Mouse (Mus musculus): Measurements from ENCODE around the gene Plekhf1.

The Plekhf1 gene

GRCm38 (mm10) chr7:38227900-38228298, at the start of gene Plekhf1:
TSS of gene Plekhf1 (minus strand) at chr7:38228016.
- DNase-seq = peak; percentile 92 to 93

- no peak for DNase-seq
Measured at GRCm38 (mm10) chr7:38272551-38272950, 44.7 kb upstream of the Plekhf1 start.

- no peak for DNase-seq
Measured at GRCm38 (mm10) chr7:38271859-38272258, 44.0 kb upstream of the Plekhf1 start.

- DNase-seq = no peak
Measured at GRCm38 (mm10) chr7:38271511-38271811, 43.6 kb upstream of the Plekhf1 start.

GRCm38 (mm10) chr7:38270703-38271510, 43.1 kb upstream of the Plekhf1 start, which contains the start of gene Pop4:
TSS of gene Pop4 (minus strand) at chr7:38271423.
- peak; percentile 87 to 89 for DNase-seq

GRCm38 (mm10) chr7:38267006-38267680, 39.3 kb upstream of the Plekhf1 start:
- peak; percentile 14 to 20 for DNase-seq

- no peak for DNase-seq
Measured at GRCm38 (mm10) chr7:38262406-38262805, 34.6 kb upstream of the Plekhf1 start.

GRCm38 (mm10) chr7:38259631-38260030, 31.8 kb upstream of the Plekhf1 start:
- no peak for DNase-seq

GRCm38 (mm10) chr7:38253441-38253840, 25.6 kb upstream of the Plekhf1 start:
- no peak for DNase-seq

GRCm38 (mm10) chr7:38251494-38252216, 23.8 kb upstream of the Plekhf1 start:
- DNase-seq = no peak

GRCm38 (mm10) chr7:38242417-38242816, 14.6 kb upstream of the Plekhf1 start:
- DNase-seq = no peak

- no peak for DNase-seq
Measured at GRCm38 (mm10) chr7:38237140-38237539, 9.3 kb upstream of the Plekhf1 start.

- DNase-seq = no peak
Measured at GRCm38 (mm10) chr7:38236400-38237105, 8.7 kb upstream of the Plekhf1 start.

GRCm38 (mm10) chr7:38230285-38230684, 2.5 kb upstream of the Plekhf1 start:
- DNase-seq = peak; percentile 15 to 22

GRCm38 (mm10) chr7:38228329-38228728, 513 bp upstream of the Plekhf1 start:
- DNase-seq = no peak

GRCm38 (mm10) chr7:38227181-38227899, 476 bp downstream of the Plekhf1 start:
- DNase-seq = peak; percentile 82 to 86

GRCm38 (mm10) chr7:38226226-38226625, 1.6 kb downstream of the Plekhf1 start:
- DNase-seq = peak in 1 of 2 experiments; percentile 6

GRCm38 (mm10) chr7:38224577-38225369, 3.0 kb downstream of the Plekhf1 start:
- peak; percentile 21 to 35 for DNase-seq

GRCm38 (mm10) chr7:38220866-38221265, 7.0 kb downstream of the Plekhf1 start:
- DNase-seq = no peak

GRCm38 (mm10) chr7:38219526-38219925, 8.3 kb downstream of the Plekhf1 start:
- DNase-seq = no peak
